Mouse (Mus musculus): Measurements from ENCODE around the gene Scaf11. TPM values are rescaled to one million over a fixed set of nuclear protein-coding genes. Genes with fewer than 3 reads are reported as not detected.

The Scaf11 gene
- polyA plus RNA-seq, 1 experiment from 2014 or later, result 61.8 TPM

- no peak overlapping the region for H3K4me2 ChIP-seq (ENCODE audit: low read length)
- no peaks in the 10 kb centered on the region for H3K27me3 ChIP-seq (ENCODE audit: control insufficient read depth, insufficient read depth, low read length)
- WGBS, result 97% methylated on average over 15 of the region's 15 CpGs
- peaks cover 4 to 16% of the 10 kb centered on the region in 2 experiments; a peak in 3 of 4 replicates for H3K4me1 ChIP-seq (ENCODE audit: control insufficient read depth in 2 of 2, insufficient read depth in 2 of 2, low read length in 2 of 2)
- H3K4me3 ChIP-seq (ENCODE audit: control insufficient read depth in 1 of 2, insufficient read depth in 1 of 2, low read depth in 1 of 2, low read length in 2 of 2), result no peak overlapping the region
- ATAC-seq (ENCODE audit: insufficient number of reproducible peaks, insufficient read depth, low FRiP score, low read depth), result no peak
- no peak overlapping the region for H3K27ac ChIP-seq (replicated peaks in 1 of 2; ENCODE audit: control insufficient read depth in 1 of 2, insufficient read depth in 1 of 2, low read depth in 2 of 2, low read length in 2 of 2)
- no peaks in the 10 kb centered on the region for H3K36me3 ChIP-seq (ENCODE audit: control insufficient read depth, insufficient read depth, low read length)
- no peaks in the 10 kb centered on the region for H3K9me3 ChIP-seq (ENCODE audit: control insufficient read depth, low read length)
- no peak overlapping the region for H3K9ac ChIP-seq (ENCODE audit: low read length)
Observed at GRCm38 (mm10) chr15:96463821-96464220, 3.2 kb upstream of the Scaf11 start.

DNA sequence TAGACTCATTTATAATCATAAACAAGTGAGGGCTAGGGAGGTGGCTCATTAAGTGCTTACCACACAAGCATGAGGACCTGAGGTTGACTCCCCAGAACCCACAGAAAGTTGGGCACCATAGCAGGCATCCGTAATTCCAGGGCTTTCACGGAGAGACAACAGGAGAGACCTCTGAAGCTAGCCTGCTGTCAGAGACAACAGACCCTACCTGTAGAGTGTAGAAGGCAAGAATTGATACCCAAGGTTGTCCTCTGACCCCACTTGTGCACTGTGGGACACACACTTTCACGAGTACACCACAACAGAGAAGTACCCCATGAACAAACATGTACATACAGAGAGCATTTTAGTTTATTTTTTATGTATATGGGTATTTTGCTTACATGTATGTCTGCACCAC is 2.0 kb upstream of the Scaf11 start:
- WGBS, result 92% methylated on average over 3 of the region's 3 CpGs
- Histone ChIP-seq H3K9me3 (ENCODE audit: control insufficient read depth, low read length) (no peaks in the 10 kb centered on the region), H3K36me3 (ENCODE audit: control insufficient read depth, insufficient read depth, low read length) (0 out of 2 replicates have a peak, but pooled peaks cover 7% of the 10 kb centered on the region), H3K9ac (ENCODE audit: low read length) (no peak overlapping the region), H3K4me1 (ENCODE audit: control insufficient read depth in 2 of 2, insufficient read depth in 2 of 2, low read length in 2 of 2) (peaks cover 4 to 27% of the 10 kb centered on the region in 2 experiments; a peak in 3 of 4 replicates), H3K4me3 (ENCODE audit: control insufficient read depth in 1 of 2, insufficient read depth in 1 of 2, low read depth in 1 of 2, low read length in 2 of 2) (no peak overlapping the region), H3K4me2 (ENCODE audit: low read length) (no peak overlapping the region), H3K27ac (replicated peaks in 1 of 2; ENCODE audit: control insufficient read depth in 1 of 2, insufficient read depth in 1 of 2, low read depth in 2 of 2, low read length in 2 of 2) (no peak overlapping the region), H3K27me3 (ENCODE audit: control insufficient read depth, insufficient read depth, low read length) (no peaks in the 10 kb centered on the region)
- ATAC-seq (ENCODE audit: insufficient number of reproducible peaks, insufficient read depth, low FRiP score, low read depth), result no peak

GRCm38 (mm10) chr15:96461541-96462512 is 1.2 kb upstream of the Scaf11 start:
- no peaks in the 10 kb centered on the region for H3K27me3 ChIP-seq (ENCODE audit: control insufficient read depth, insufficient read depth, low read length)
- peaks cover 13% of the 10 kb centered on the region; the same call in 1 of the 2 replicates for H3K36me3 ChIP-seq (ENCODE audit: control insufficient read depth, insufficient read depth, low read length)
- H3K4me3 ChIP-seq (ENCODE audit: control insufficient read depth in 1 of 2, insufficient read depth in 1 of 2, low read depth in 1 of 2, low read length in 2 of 2), result peak overlapping the region; percentile 93 to 98
- peak overlapping the region; percentile 94 for H3K4me2 ChIP-seq (ENCODE audit: low read length)
- WGBS, result 12% methylated on average over 22 of the region's 22 CpGs
- H3K9me3 ChIP-seq (ENCODE audit: control insufficient read depth, low read length), result no peaks in the 10 kb centered on the region
- H3K27ac ChIP-seq (replicated peaks in 1 of 2; ENCODE audit: control insufficient read depth in 1 of 2, insufficient read depth in 1 of 2, low read depth in 2 of 2, low read length in 2 of 2), result peak overlapping the region; percentile 98
- ATAC-seq (ENCODE audit: insufficient number of reproducible peaks, insufficient read depth, low FRiP score, low read depth), result peak; percentile 7; the same call in 1 of the 2 replicates
- H3K4me1 ChIP-seq (ENCODE audit: control insufficient read depth in 2 of 2, insufficient read depth in 2 of 2, low read length in 2 of 2), result peaks cover 4 to 33% of the 10 kb centered on the region in 2 experiments; a peak in 3 of 4 replicates
- H3K9ac ChIP-seq (ENCODE audit: low read length), result peak overlapping the region; percentile 84

DNA sequence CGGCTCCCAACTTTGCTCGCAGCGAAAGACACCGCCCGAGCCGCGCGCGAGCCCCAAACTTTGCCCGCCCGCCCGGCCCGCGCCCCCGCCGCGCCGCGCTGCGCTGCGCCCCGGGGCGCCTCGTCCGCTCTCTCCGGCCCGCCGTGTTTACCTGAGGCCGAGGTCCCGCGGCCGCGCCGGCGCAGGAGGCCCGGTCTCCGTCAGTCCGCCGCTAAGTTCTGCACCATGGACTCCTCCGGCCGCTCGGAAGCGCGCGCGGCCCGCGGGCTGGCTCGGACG is 253 bp downstream of the Scaf11 start:
- Histone ChIP-seq H3K27me3 (ENCODE audit: control insufficient read depth, insufficient read depth, low read length) (no peaks in the 10 kb centered on the region), H3K27ac (replicated peaks in 1 of 2; ENCODE audit: control insufficient read depth in 1 of 2, insufficient read depth in 1 of 2, low read depth in 2 of 2, low read length in 2 of 2) (peak overlapping the region; percentile 100), H3K36me3 (ENCODE audit: control insufficient read depth, insufficient read depth, low read length) (peaks cover 13% of the 10 kb centered on the region; the same call in 1 of the 2 replicates), H3K9me3 (ENCODE audit: control insufficient read depth, low read length) (no peaks in the 10 kb centered on the region), H3K4me3 (ENCODE audit: control insufficient read depth in 1 of 2, insufficient read depth in 1 of 2, low read depth in 1 of 2, low read length in 2 of 2) (peak overlapping the region; percentile 98 to 100), H3K4me2 (ENCODE audit: low read length) (peak overlapping the region; percentile 83), H3K4me1 (ENCODE audit: control insufficient read depth in 2 of 2, insufficient read depth in 2 of 2, low read length in 2 of 2) (peaks cover 4 to 46% of the 10 kb centered on the region in 2 experiments; a peak in 3 of 4 replicates), H3K9ac (ENCODE audit: low read length) (peak overlapping the region; percentile 97)
- under 1% methylated on average over 29 of the region's 50 CpGs for WGBS
- no peak; the same call in 1 of the 2 replicates for ATAC-seq (ENCODE audit: insufficient number of reproducible peaks, insufficient read depth, low FRiP score, low read depth)

DNA sequence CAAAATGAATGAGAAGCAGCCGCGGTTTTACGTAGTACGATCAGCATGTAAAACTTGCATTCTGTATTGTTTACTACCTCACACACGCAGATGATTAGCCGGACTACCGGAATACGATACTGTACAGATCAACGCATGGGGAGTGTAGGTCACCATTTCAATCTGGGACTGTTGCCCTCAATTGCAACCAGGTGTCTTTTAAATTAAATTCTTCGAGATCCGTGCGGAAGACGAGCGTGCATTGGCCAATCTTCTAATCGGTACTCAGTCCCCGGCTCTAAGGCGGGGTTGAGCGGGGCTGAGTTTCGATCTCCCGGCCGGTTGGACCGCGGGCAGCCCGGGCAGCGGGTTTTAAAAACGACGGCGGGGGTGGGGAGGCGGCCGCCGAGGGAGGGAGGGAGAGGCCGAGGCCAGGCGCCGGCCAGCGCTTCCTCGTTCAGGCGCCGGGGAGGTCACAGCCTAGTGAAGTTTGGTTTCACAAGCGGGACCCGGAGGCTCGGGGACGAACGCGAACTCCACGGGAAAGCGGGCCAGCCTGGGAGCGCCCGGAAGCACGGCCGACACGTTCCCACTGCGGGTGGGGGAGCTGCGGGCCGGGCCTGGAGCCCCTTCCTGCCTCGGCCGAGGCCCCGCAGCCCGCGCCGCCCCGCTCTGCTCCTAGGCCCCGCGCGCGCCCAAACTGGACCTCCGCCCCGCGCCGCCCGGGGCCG is 747 bp downstream of the Scaf11 start:
- Histone ChIP-seq H3K27me3 (ENCODE audit: control insufficient read depth, insufficient read depth, low read length) (no peaks in the 10 kb centered on the region), H3K27ac (replicated peaks in 1 of 2; ENCODE audit: control insufficient read depth in 1 of 2, insufficient read depth in 1 of 2, low read depth in 2 of 2, low read length in 2 of 2) (peak overlapping the region; percentile 100), H3K4me3 (ENCODE audit: control insufficient read depth in 1 of 2, insufficient read depth in 1 of 2, low read depth in 1 of 2, low read length in 2 of 2) (peak overlapping the region; percentile 98 to 100), H3K4me1 (ENCODE audit: control insufficient read depth in 2 of 2, insufficient read depth in 2 of 2, low read length in 2 of 2) (peaks cover 2 to 45% of the 10 kb centered on the region in 2 experiments; a peak in 3 of 4 replicates), H3K4me2 (ENCODE audit: low read length) (peak overlapping the region; percentile 83), H3K9me3 (ENCODE audit: control insufficient read depth, low read length) (no peaks in the 10 kb centered on the region), H3K9ac (ENCODE audit: low read length) (peak overlapping the region; percentile 97), H3K36me3 (ENCODE audit: control insufficient read depth, insufficient read depth, low read length) (peaks cover 13% of the 10 kb centered on the region; the same call in 1 of the 2 replicates)
- under 1% methylated on average over 59 of the region's 71 CpGs for WGBS
- ATAC-seq (ENCODE audit: insufficient number of reproducible peaks, insufficient read depth, low FRiP score, low read depth), result peak; percentile 37; the same call in 1 of the 2 replicates

- Histone ChIP-seq H3K4me2 (ENCODE audit: low read length) (no peak overlapping the region), H3K36me3 (ENCODE audit: control insufficient read depth, insufficient read depth, low read length) (peaks cover 13% of the 10 kb centered on the region; the same call in 1 of the 2 replicates), H3K4me1 (ENCODE audit: control insufficient read depth in 2 of 2, insufficient read depth in 2 of 2, low read length in 2 of 2) (peaks cover 2 to 48% of the 10 kb centered on the region in 2 experiments; a peak in 3 of 4 replicates), H3K27me3 (ENCODE audit: control insufficient read depth, insufficient read depth, low read length) (no peaks in the 10 kb centered on the region), H3K9me3 (ENCODE audit: control insufficient read depth, low read length) (no peaks in the 10 kb centered on the region), H3K4me3 (ENCODE audit: control insufficient read depth in 1 of 2, insufficient read depth in 1 of 2, low read depth in 1 of 2, low read length in 2 of 2) (no peak overlapping the region), H3K9ac (ENCODE audit: low read length) (no peak overlapping the region), H3K27ac (replicated peaks in 1 of 2; ENCODE audit: control insufficient read depth in 1 of 2, insufficient read depth in 1 of 2, low read depth in 2 of 2, low read length in 2 of 2) (no peak overlapping the region)
- 91% methylated on average over 3 of the region's 3 CpGs for WGBS
- ATAC-seq (ENCODE audit: insufficient number of reproducible peaks, insufficient read depth, low FRiP score, low read depth), result no peak
Observed at GRCm38 (mm10) chr15:96458273-96458672, 2.4 kb downstream of the Scaf11 start.

DNA sequence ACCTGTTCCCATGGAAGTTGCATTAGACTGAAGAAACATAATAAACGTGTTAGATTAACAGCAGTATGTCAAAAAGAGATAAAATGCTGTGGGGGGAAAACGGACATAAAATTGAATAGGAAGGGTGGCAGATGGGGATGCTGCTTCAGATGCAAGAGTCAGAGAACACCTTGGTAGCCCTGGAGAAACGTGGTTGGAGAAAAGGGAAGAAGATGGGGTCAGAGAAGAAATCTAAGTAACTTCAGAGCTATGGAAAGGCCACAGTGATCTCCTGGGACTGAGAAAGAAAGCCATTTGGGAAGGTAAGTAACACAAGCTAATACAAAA is 3.3 kb downstream of the Scaf11 start:
- Histone ChIP-seq H3K4me3 (ENCODE audit: control insufficient read depth in 1 of 2, insufficient read depth in 1 of 2, low read depth in 1 of 2, low read length in 2 of 2) (no peak overlapping the region), H3K9me3 (ENCODE audit: control insufficient read depth, low read length) (no peaks in the 10 kb centered on the region), H3K9ac (ENCODE audit: low read length) (no peak overlapping the region), H3K27me3 (ENCODE audit: control insufficient read depth, insufficient read depth, low read length) (no peaks in the 10 kb centered on the region), H3K4me1 (ENCODE audit: control insufficient read depth in 2 of 2, insufficient read depth in 2 of 2, low read length in 2 of 2) (peaks cover 2 to 48% of the 10 kb centered on the region in 2 experiments; a peak in 3 of 4 replicates), H3K27ac (replicated peaks in 1 of 2; ENCODE audit: control insufficient read depth in 1 of 2, insufficient read depth in 1 of 2, low read depth in 2 of 2, low read length in 2 of 2) (no peak overlapping the region), H3K36me3 (ENCODE audit: control insufficient read depth, insufficient read depth, low read length) (peaks cover 13% of the 10 kb centered on the region; the same call in 1 of the 2 replicates), H3K4me2 (ENCODE audit: low read length) (no peak overlapping the region)
- no peak for ATAC-seq (ENCODE audit: insufficient number of reproducible peaks, insufficient read depth, low FRiP score, low read depth)
- WGBS, result 65% methylated on average over 3 of the region's 3 CpGs

All from heart, embryonic 14.5 days (tissue).